Mouse (Mus musculus): ENCODE data around the gene Eefsec. TPM values are rescaled to one million over a fixed set of nuclear protein-coding genes. Genes with fewer than 3 reads are reported as not detected.

Gene Eefsec
- total RNA-seq, 1 experiment from 2014 or later: 15.0 TPM

- no peak for DNase-seq
Observed at GRCm38 (mm10) chr6:88207403-88208033, 238.8 kb downstream of the Eefsec start.

Other genes with a start within 250 kb of the Eefsec start
- not detected in 2 replicates for gene Dnajb8, start 224.3 kb downstream of the Eefsec start, total RNA-seq (2021)
- gene Ruvbl1, start 18.9 kb upstream of the Eefsec start, total RNA-seq (2021): 34.6 and 35.3 TPM in 2 replicates
- 157 and 179 TPM in 2 replicates for gene Sec61a1, start 72.4 kb upstream of the Eefsec start, total RNA-seq (2021)
- gene Kbtbd12, start 191.4 kb upstream of the Eefsec start, total RNA-seq (2021): 0.52 and 0.86 TPM in 2 replicates